Mouse (Mus musculus) MEL (cell line): Measurements from ENCODE around the gene Epha6.

Source experiments
- CTCF ChIP-seq, 3 experiments: IDR thresholded peaks in 2 of 3; conservative IDR thresholded peaks in 1 of 3; 2 replicates each; pipeline ENCODE4 v1.5.1; 2011 to 2012; ENCODE audit warnings: low read length in 3 of 3, low read depth in 2 of 3, mild to moderate bottlenecking in 2 of 3, improper control_type of control experiment in 1 of 3, inconsistent platforms in 1 of 3, mixed read lengths in 1 of 3, moderate library complexity in 1 of 3; ENCODE audit not compliant: control insufficient read depth in 1 of 3, insufficient read depth in 1 of 3, poor library complexity in 1 of 3, severe bottlenecking in 1 of 3
- POLR2A ChIP-seq, 2 experiments: IDR thresholded peaks; 2 replicates each; pipeline ENCODE4 v1.6.1; 2011 to 2012; ENCODE audit warnings: low read length in 2 of 2, mild to moderate bottlenecking in 2 of 2, control low read depth in 1 of 2, improper control_type of control experiment in 1 of 2, low read depth in 1 of 2, moderate library complexity in 1 of 2; ENCODE audit not compliant: control insufficient read depth in 1 of 2, insufficient read depth in 1 of 2, poor library complexity in 1 of 2

DNA sequence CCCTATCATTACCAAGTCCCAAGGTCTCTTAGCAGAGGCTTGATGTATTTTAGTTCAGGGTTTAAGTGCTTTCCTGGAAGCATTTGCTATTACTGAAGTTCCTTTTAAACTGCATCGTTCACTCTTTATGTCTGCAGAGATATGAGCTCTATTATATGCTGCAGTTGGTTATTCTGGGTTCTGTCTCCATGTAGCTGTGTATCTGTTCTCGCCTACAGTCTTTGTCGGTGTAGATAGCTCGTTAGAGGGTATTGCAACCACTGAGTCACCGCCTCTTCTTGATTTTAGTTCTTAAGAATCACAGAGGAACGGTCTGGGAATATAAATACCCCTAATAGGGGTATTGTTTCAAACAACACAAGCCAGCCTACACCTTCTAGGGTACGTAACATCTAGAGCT is 835.4 kb downstream of the Epha6 start:
- TF ChIP-seq POLR2A (IDR thresholded peaks at IDR 0.05; ENCODE audit: control insufficient read depth in 1 of 2, insufficient read depth in 1 of 2, low read depth in 1 of 2, low read length in 2 of 2, poor library complexity in 1 of 2) (no peak), CTCF (IDR thresholded peaks at IDR 0.05 in 2 of 3, conservative IDR thresholded peaks at IDR 0.05 in 1 of 3; ENCODE audit: control insufficient read depth in 1 of 3, insufficient read depth in 1 of 3, low read depth in 2 of 3, low read length in 3 of 3, poor library complexity in 1 of 3, severe bottlenecking in 1 of 3) (no peak)
